16 mouse cellular contexts compared by ENCODE assay signal in the genomic region with DNA sequence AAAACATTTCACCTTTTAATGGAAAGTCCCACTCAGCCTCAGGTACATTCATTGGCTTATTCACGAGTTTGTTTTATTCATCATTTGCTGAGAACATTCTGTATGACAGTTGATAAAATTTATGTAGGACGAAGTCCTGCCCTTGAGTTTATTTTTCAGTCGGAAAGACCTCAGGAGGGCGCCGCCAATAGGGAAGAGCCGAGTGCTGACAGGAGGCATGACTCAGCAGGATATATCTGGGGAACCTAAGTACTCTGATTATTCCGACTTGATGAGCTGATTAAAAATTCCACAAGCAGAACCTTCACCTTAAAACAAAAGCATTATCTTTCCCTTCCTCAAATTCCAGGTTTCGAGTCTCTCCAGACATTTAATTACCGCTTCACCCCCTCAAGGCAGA. TPM values are rescaled to one million over a fixed set of nuclear protein-coding genes. Genes with fewer than 3 reads are reported as not detected.
DNase-seq lines count a peak whose midpoint lies in the region; ATAC-seq and TF ChIP-seq lines count a peak whose summit lies in the region.
"Had no signal": no experiment of that assay in that cellular context is flagged by ENCODE, and none has a peak within 500 bp of the region (broad histone marks: within the 10 kb centered on the region; RNA-seq: fewer than 3 reads in every experiment).

No protein-coding gene starts in this region.

- no peak overlapping the region for H3K27ac ChIP-seq in intestine, postnatal 0 days (ENCODE audit: low read depth, low read length)
- no peak overlapping the region for H3K27ac ChIP-seq in intestine, embryonic 16.5 days (ENCODE audit: low read length)
- H3K27ac ChIP-seq: heart, embryonic 15.5 days; hindbrain, embryonic 14.5 days; limb, embryonic 15.5 days had no signal

- H3K9me3 ChIP-seq in intestine, postnatal 0 days (ENCODE audit: control insufficient read depth) = no peaks in the 10 kb centered on the region
- no peaks in the 10 kb centered on the region for H3K9me3 ChIP-seq in intestine, embryonic 16.5 days (ENCODE audit: control insufficient read depth, low read length)
- H3K9me3 ChIP-seq: heart, embryonic 15.5 days; limb, embryonic 15.5 days had no signal

- no peak overlapping the region for H3K9ac ChIP-seq in intestine, postnatal 0 days (ENCODE audit: low read depth, low read length)
- H3K9ac ChIP-seq in intestine, embryonic 16.5 days (ENCODE audit: low read depth, low read length) = no peak overlapping the region
- H3K9ac ChIP-seq: heart, embryonic 15.5 days; hindbrain, embryonic 14.5 days; limb, embryonic 15.5 days had no signal

- H3K27me3 ChIP-seq in intestine, postnatal 0 days (replicated peaks; ENCODE audit: control insufficient read depth, insufficient read depth, low read length) = no peaks in the 10 kb centered on the region
- no peaks in the 10 kb centered on the region for H3K27me3 ChIP-seq in intestine, embryonic 16.5 days (replicated peaks; ENCODE audit: control insufficient read depth, insufficient read depth, low read length)
- H3K27me3 ChIP-seq: heart, embryonic 15.5 days; limb, embryonic 15.5 days had no signal

- no peak overlapping the region for H3K4me3 ChIP-seq in intestine, postnatal 0 days (ENCODE audit: low read depth, low read length)
- no peak overlapping the region for H3K4me3 ChIP-seq in intestine, embryonic 16.5 days (ENCODE audit: low read length)
- H3K4me3 ChIP-seq: heart, embryonic 15.5 days; limb, embryonic 15.5 days had no signal

- no peak for ATAC-seq in intestine, postnatal 0 days
- no peak for ATAC-seq in intestine, embryonic 16.5 days
- ATAC-seq in CD4-positive, CD25-positive, alpha-beta regulatory T cell, adult 4 months = no peak

- peaks cover 4% of the 10 kb centered on the region; the same call in 1 of the 2 replicates for H3K36me3 ChIP-seq in intestine, postnatal 0 days (ENCODE audit: control insufficient read depth, insufficient read depth)
- H3K36me3 ChIP-seq in intestine, embryonic 16.5 days (ENCODE audit: control insufficient read depth, insufficient read depth, low read length) = no peaks in the 10 kb centered on the region
- H3K36me3 ChIP-seq: limb, embryonic 15.5 days had no signal

- no peaks in the 10 kb centered on the region for H3K4me1 ChIP-seq in intestine, postnatal 0 days (replicated peaks; ENCODE audit: control insufficient read depth, insufficient read depth, low read length)
- H3K4me1 ChIP-seq in intestine, embryonic 16.5 days (ENCODE audit: control insufficient read depth, insufficient read depth, low read length) = no peaks in the 10 kb centered on the region
- H3K4me1 ChIP-seq: limb, embryonic 15.5 days had no signal

- peak; percentile 57 for DNase-seq in 3T3-L1 (ENCODE audit: low read depth, low spot score)
- DNase-seq in Muller cell, postnatal 12 days (ENCODE audit: inconsistent ontology term) = peak; percentile 14
- DNase-seq in brain, embryonic 14.5 days (ENCODE audit: low read depth) = peak; percentile 40
- DNase-seq in right cerebral cortex, adult 18-20 months = no peak
- no peak for DNase-seq in lung, adult 18-20 months
- DNase-seq: cerebellum, adult 8-10 months; kidney, adult 2 months; lung, postnatal 10 days; right cerebral cortex, postnatal 14 days; thymus, adult 18-20 months had no signal

- H3K4me2 ChIP-seq in intestine, postnatal 0 days (replicated peaks; ENCODE audit: low read depth) = no peak overlapping the region
- H3K4me2 ChIP-seq in intestine, embryonic 16.5 days (ENCODE audit: low read depth, low read length) = no peak overlapping the region
- H3K4me2 ChIP-seq: heart, embryonic 15.5 days; hindbrain, embryonic 14.5 days; limb, embryonic 15.5 days had no signal

- WGBS in intestine, postnatal 0 days = 31% methylated on average over 9 of the region's 9 CpGs
- WGBS in intestine, embryonic 16.5 days = 30% methylated on average over 9 of the region's 9 CpGs

- no peak for TF ChIP-seq POLR2A in brain, embryonic 14.5 days (IDR thresholded peaks at IDR 0.05; ENCODE audit: borderline replicate concordance, extremely low read depth, insufficient read depth, insufficient read length, poor library complexity, severe bottlenecking)

- TF ChIP-seq CTCF in intestine, postnatal 0 days (IDR thresholded peaks at IDR 0.05; ENCODE audit: low read depth) = 0 out of 2 replicates have a peak, but pooled peaks have one; percentile 5
- TF ChIP-seq CTCF in brain, embryonic 14.5 days (IDR thresholded peaks at IDR 0.05; ENCODE audit: borderline replicate concordance, extremely low read depth, insufficient read depth, insufficient read length) = no peak

RNA-seq across cellular contexts. Expression of a gene that starts 21.7 kb away (rescaled TPM):
- 8.8 and 10.5 TPM in 2 replicates for polyA plus RNA-seq in intestine, postnatal 0 days (2015; fragmentation: Nextera tagmentation; extraction: Ambion mirVana)
- 12.7 and 13.1 TPM in 2 replicates for polyA plus RNA-seq in intestine, embryonic 16.5 days (2015; fragmentation: Nextera tagmentation; extraction: Ambion mirVana)
- polyA plus RNA-seq in brain, embryonic 14.5 days (2012; rRNA removed) = 9.1 and 10.4 TPM in 2 replicates
- polyA plus RNA-seq in CD4-positive, CD25-positive, alpha-beta regulatory T cell, adult 4 months (2017; shearing (Covaris generic)) = 10 to 100 TPM in 1 of 2 experiments, 1 to 10 TPM in 1; 6.9 to 10.1 TPM

RNA-seq across cellular contexts. Expression of a gene that starts 26.4 kb away (rescaled TPM):
- 28.6 and 33.0 TPM in 2 replicates for polyA plus RNA-seq in intestine, postnatal 0 days (2015; fragmentation: Nextera tagmentation; extraction: Ambion mirVana)
- 17.5 and 22.7 TPM in 2 replicates for polyA plus RNA-seq in intestine, embryonic 16.5 days (2015; fragmentation: Nextera tagmentation; extraction: Ambion mirVana)
- 0.47 and 0.64 TPM in 2 replicates for polyA plus RNA-seq in brain, embryonic 14.5 days (2012; rRNA removed)
- polyA plus RNA-seq in CD4-positive, CD25-positive, alpha-beta regulatory T cell, adult 4 months (2017; shearing (Covaris generic)) = 1 to 10 TPM; 1.2 to 1.6 TPM

Comparison
In these comparisons a context has a peak if more than half of its experiments do, and no peak if none do; other contexts are left out.
1. DNase-seq: peak in 3T3-L1 (single experiment), Muller cell, postnatal 12 days (single experiment) and brain, embryonic 14.5 days (single experiment); none in right cerebral cortex, adult 18-20 months (single experiment) and lung, adult 18-20 months (0 of 2).